Mouse (Mus musculus) liver, adult 2 months (tissue): Measurements from ENCODE around the gene Ank. TPM values are rescaled to one million over a fixed set of nuclear protein-coding genes. Genes with fewer than 3 reads are reported as not detected.

ENCODE experiments used
- DNase-seq: peaks from one replicate; pipeline ENCODE4 v3.0.0-alpha.2; 2011; ENCODE audit warnings: low read depth, low spot score; ENCODE audit errors: extremely low read depth
- H3K27ac ChIP-seq: fragments of 200-500 bp; replicated peaks from 2 replicates; pipeline ENCODE4 v1.5.1; 2012; ENCODE audit warnings: low read depth, mild to moderate bottlenecking, control low read depth, inconsistent platforms, low read length; ENCODE audit not compliant: insufficient read depth
- H3K27me3 ChIP-seq: fragments of 200-500 bp; 2 replicates; pipeline ENCODE4 v1.6.1; 2012; ENCODE audit warnings: mild to moderate bottlenecking, moderate library complexity, low read length, inconsistent platforms; ENCODE audit not compliant: control insufficient read depth, insufficient read depth
- H3K36me3 ChIP-seq: fragments of 200-500 bp; 2 replicates; pipeline ENCODE4 v1.6.1; 2012; ENCODE audit warnings: low read length, inconsistent platforms; ENCODE audit not compliant: control insufficient read depth, insufficient read depth
- H3K4me1 ChIP-seq: fragments of 200-500 bp; 2 replicates; pipeline ENCODE4 v1.6.1; 2011; ENCODE audit warnings: low read length; ENCODE audit not compliant: control insufficient read depth, insufficient read depth
- H3K4me3 ChIP-seq: fragments of 200-500 bp; 2 replicates; pipeline ENCODE4 v1.5.1; 2011; ENCODE audit warnings: low read depth, mild to moderate bottlenecking, control low read depth, low read length, moderate library complexity; ENCODE audit not compliant: insufficient read depth
- H3K79me2 ChIP-seq: fragments of 200-500 bp; 2 replicates; pipeline ENCODE4 v1.6.1; 2012; ENCODE audit warnings: inconsistent platforms, mild to moderate bottlenecking, low read length, moderate library complexity; ENCODE audit not compliant: control insufficient read depth, insufficient read depth
- H3K9ac ChIP-seq: fragments of 200-500 bp; 2 replicates; pipeline ENCODE4 v1.6.1; 2012; ENCODE audit warnings: low read depth, mild to moderate bottlenecking, control low read depth, inconsistent platforms, low read length
- CTCF ChIP-seq: fragments of 200-500 bp; IDR thresholded peaks from 2 replicates; pipeline ENCODE4 v1.5.1; 2011; ENCODE audit warnings: low read depth, low read length, control low read depth
- POLR2A ChIP-seq: fragments of 200-500 bp; IDR thresholded peaks from 2 replicates; pipeline ENCODE4 v1.6.1; 2011; ENCODE audit warnings: low read length, control low read depth; ENCODE audit not compliant: insufficient read depth; ENCODE audit errors: extremely low read depth
- WGBS: fragments of 180-500 bp; shearing (Covaris S2); methylation state at CpG from one replicate; pipeline ENCODE4 v1.1.7; 2018; 5-methylcytosine and 5-hydroxymethylcytosine counted together
- polyA plus RNA-seq: library from polyadenylated mRNA; depleted of rRNA; stranded (reverse); fragments of >200 nt; gene quantifications from 2 replicates; pipeline ENCODE4 v1.2.3, GENCODE M21; 2012
- total RNA-seq: library from RNA; depleted of rRNA; stranded (reverse); fragments of >200 nt; gene quantifications from 2 replicates; pipeline ENCODE4 v1.2.3, GENCODE M21; 2014

Ank gene
- total and polyA plus RNA-seq, 2 experiments, result 12.3 to 22.6 TPM

- DNase-seq, result peak; percentile 81
- H3K9ac ChIP-seq, result peak overlapping the region; percentile 23
- H3K36me3 ChIP-seq, result peaks cover 16% of the 10 kb centered on the region
- H3K27ac ChIP-seq, result peak overlapping the region; percentile 83
- H3K4me3 ChIP-seq, result no peak overlapping the region
- WGBS, result 31% methylated on average over 10 of the region's 10 CpGs
- H3K4me1 ChIP-seq, result peaks cover 50% of the 10 kb centered on the region
- peaks cover 42% of the 10 kb centered on the region for H3K79me2 ChIP-seq
- TF ChIP-seq POLR2A, result no peak
- no peak for TF ChIP-seq CTCF
- H3K27me3 ChIP-seq, result no peaks in the 10 kb centered on the region
These were observed 159.4 kb downstream of the Ank start for GRCm38 (mm10) chr15:27625890-27626255.

GRCm38 (mm10) chr15:27626314-27626713 lies 159.8 kb downstream of the Ank start:
- TF ChIP-seq POLR2A (no peak), CTCF (no peak)
- Histone ChIP-seq H3K4me3 (no peak overlapping the region), H3K4me1 (peaks cover 46% of the 10 kb centered on the region), H3K36me3 (peaks cover 16% of the 10 kb centered on the region), H3K9ac (peak overlapping the region; percentile 23; the same call in 1 of the 2 replicates), H3K27me3 (no peaks in the 10 kb centered on the region), H3K79me2 (peaks cover 42% of the 10 kb centered on the region), H3K27ac (peak overlapping the region; percentile 83)
- peak; percentile 92 for DNase-seq
- WGBS, result 24% methylated on average over 1 of the region's 1 CpGs

- peak overlapping the region; percentile 97 for H3K27ac ChIP-seq
These were observed 161.3 kb downstream of the Ank start for GRCm38 (mm10) chr15:27627794-27628193.

GRCm38 (mm10) chr15:27629046-27629445 lies 162.6 kb downstream of the Ank start:
- peaks cover 30% of the 10 kb centered on the region for H3K79me2 ChIP-seq
- peak overlapping the region; percentile 77 for H3K9ac ChIP-seq
- peak overlapping the region; percentile 57 for H3K4me3 ChIP-seq
- peaks cover 38% of the 10 kb centered on the region for H3K4me1 ChIP-seq
- peak; percentile 40 for DNase-seq
- no peak for TF ChIP-seq POLR2A
- no peak for TF ChIP-seq CTCF
- peaks cover 4% of the 10 kb centered on the region for H3K36me3 ChIP-seq
- peak overlapping the region; percentile 80 for H3K27ac ChIP-seq
- 39% methylated on average over 4 of the region's 4 CpGs for WGBS
- no peaks in the 10 kb centered on the region for H3K27me3 ChIP-seq

More at GRCm38 (mm10) chr15:27627794-27628193, 161.3 kb downstream of the Ank start:
- peaks cover 34% of the 10 kb centered on the region for H3K79me2 ChIP-seq
- no peak overlapping the region; the same call in 1 of the 2 replicates for H3K4me3 ChIP-seq
- 78% methylated on average over 9 of the region's 9 CpGs for WGBS
- H3K9ac ChIP-seq, result peak overlapping the region; percentile 63
- TF ChIP-seq CTCF, result no peak
- no peak for TF ChIP-seq POLR2A
- peaks cover 9% of the 10 kb centered on the region for H3K36me3 ChIP-seq
- H3K27me3 ChIP-seq, result no peaks in the 10 kb centered on the region
- peaks cover 41% of the 10 kb centered on the region for H3K4me1 ChIP-seq
- no peak for DNase-seq

GRCm38 (mm10) chr15:27629800-27630600 lies 163.5 kb downstream of the Ank start:
- under 1% methylated on average over 53 of the region's 53 CpGs for WGBS
- DNase-seq, result peak; percentile 63
- Histone ChIP-seq H3K4me1 (peaks cover 35% of the 10 kb centered on the region), H3K79me2 (peaks cover 24% of the 10 kb centered on the region), H3K4me3 (peak overlapping the region; percentile 91), H3K27me3 (no peaks in the 10 kb centered on the region), H3K9ac (peak overlapping the region; percentile 96), H3K27ac (peak overlapping the region; percentile 92), H3K36me3 (no peaks in the 10 kb centered on the region)
- TF ChIP-seq CTCF (no peak), POLR2A (no peak)
